Mouse (Mus musculus): ENCODE results near the gene Gm27021.

DNA sequence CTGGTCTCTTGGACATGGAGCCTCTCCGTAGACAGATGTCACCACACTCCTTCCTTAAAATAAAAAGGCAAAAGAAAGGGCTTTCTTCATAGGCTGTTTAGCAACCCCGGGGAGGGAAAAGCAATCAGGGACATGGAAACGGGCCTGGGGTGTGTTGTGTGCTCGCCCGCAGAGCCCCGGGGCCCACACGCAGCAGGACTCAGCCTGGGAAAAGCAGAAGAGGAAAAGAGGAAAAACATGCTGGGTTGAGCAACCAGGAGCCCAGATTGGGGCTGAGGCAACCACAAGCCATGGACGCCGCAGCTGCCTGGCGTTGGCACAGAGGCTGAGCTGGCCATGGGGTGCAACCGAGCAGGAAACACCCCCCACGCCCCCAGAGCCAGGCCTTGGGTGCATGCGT, 18.2 kb upstream of the Gm27021 start:
- TF ChIP-seq GATA1 (IDR thresholded peaks at IDR 0.05; ENCODE audit: borderline replicate concordance, low read length): no peak
- TF ChIP-seq FLI1 (IDR thresholded peaks at IDR 0.05; ENCODE audit: low read length): no peak
